Mouse (Mus musculus) liver, embryonic 15.5 days (tissue): ENCODE results near the gene Art1. TPM values are rescaled to one million over a fixed set of nuclear protein-coding genes. Genes with fewer than 3 reads are reported as not detected.
A peak's percentile ranks its signal among the peaks of the same experiment; 100 is the strongest.

Source experiments
- ATAC-seq: fragments of 200-750 bp; cut with Nextera tagmentation; 2 replicates; pipeline ENCODE4 v1.8.0; 2017; ENCODE audit warnings: moderate number of reproducible peaks, mild to moderate bottlenecking, moderate library complexity; ENCODE audit not compliant: insufficient read depth
- H3K27ac ChIP-seq: fragments of 300-500 bp; sonication (generic); replicated peaks from 2 replicates; pipeline ENCODE4 v1.5.1; 2015; ENCODE audit warnings: mild to moderate bottlenecking, inconsistent platforms
- H3K27me3 ChIP-seq: fragments of 300-500 bp; sonication (generic); 2 replicates; pipeline ENCODE4 v1.6.1; 2015; ENCODE audit warnings: mild to moderate bottlenecking, inconsistent platforms
- H3K36me3 ChIP-seq: fragments of 300-500 bp; sonication (generic); replicated peaks from 2 replicates; pipeline ENCODE4 v1.6.1; 2015; ENCODE audit warnings: moderate library complexity, mild to moderate bottlenecking, inconsistent platforms
- H3K4me1 ChIP-seq: fragments of 300-500 bp; sonication (generic); replicated peaks from 2 replicates; pipeline ENCODE4 v1.6.1; 2015; ENCODE audit warnings: inconsistent platforms
- H3K4me2 ChIP-seq: fragments of 300-500 bp; sonication (generic); 2 replicates; pipeline ENCODE4 v1.6.1; 2015; ENCODE audit warnings: moderate library complexity, mild to moderate bottlenecking, inconsistent platforms
- H3K4me3 ChIP-seq: fragments of 300-500 bp; sonication (generic); replicated peaks from 2 replicates; pipeline ENCODE4 v1.5.1; 2015; ENCODE audit warnings: mild to moderate bottlenecking, inconsistent platforms
- H3K9ac ChIP-seq: fragments of 300-500 bp; sonication (generic); 2 replicates; pipeline ENCODE4 v1.6.1; 2015; ENCODE audit warnings: moderate library complexity, mild to moderate bottlenecking, inconsistent platforms
- H3K9me3 ChIP-seq: fragments of 300-500 bp; sonication (generic); replicated peaks from 2 replicates; pipeline ENCODE4 v1.6.1; 2016; ENCODE audit warnings: inconsistent platforms
- WGBS: fragments of 180-500 bp; shearing (Covaris S2); methylation state at CpG from one replicate; pipeline ENCODE4 v1.1.7; 2015; ENCODE audit warnings: mixed read lengths; ENCODE audit not compliant: insufficient replicate concordance; 5-methylcytosine and 5-hydroxymethylcytosine counted together
- polyA plus RNA-seq: library from polyadenylated mRNA; unstranded; fragments of >200 nt; fragmentation: Nextera tagmentation; extraction: Ambion mirVana; gene quantifications from 2 replicates; pipeline ENCODE4 v1.2.1, GENCODE M21; 2015

Art1 gene
- 0.77 and 1.6 TPM in 2 replicates for polyA plus RNA-seq

- peaks cover 30% of the 10 kb centered on the region for H3K27me3 ChIP-seq
- ATAC-seq = no peak
- no peaks in the 10 kb centered on the region for H3K36me3 ChIP-seq
- WGBS = 54% methylated on average over 5 of the region's 5 CpGs
- H3K4me1 ChIP-seq = peaks cover 37% of the 10 kb centered on the region
- H3K4me3 ChIP-seq = no peak within 1 kb of the TSS
- no peak within 1 kb of the TSS for H3K9ac ChIP-seq
- no peaks in the 10 kb centered on the region for H3K9me3 ChIP-seq
- peak within 1 kb of the TSS; percentile 75 for H3K4me2 ChIP-seq
- H3K27ac ChIP-seq = peak within 1 kb of the TSS; percentile 24; the same call in 1 of the 2 replicates
These were observed at the start of gene Art1 for GRCm38 (mm10) chr7:102101487-102101886. Art1 (plus strand) TSS chr7:102101743.

- Histone ChIP-seq H3K36me3 (peaks cover 25% of the 10 kb centered on the region), H3K27ac (no peak overlapping the region), H3K9me3 (no peaks in the 10 kb centered on the region), H3K9ac (no peak overlapping the region), H3K27me3 (no peaks in the 10 kb centered on the region), H3K4me3 (no peak overlapping the region), H3K4me1 (peaks cover 44% of the 10 kb centered on the region), H3K4me2 (no peak overlapping the region)
- WGBS = 39% methylated on average over 3 of the region's 3 CpGs
- ATAC-seq = no peak
These were observed 40.2 kb upstream of the Art1 start for GRCm38 (mm10) chr7:102061353-102061752.

GRCm38 (mm10) chr7:102062203-102062602 lies 39.3 kb upstream of the Art1 start:
- H3K4me2 ChIP-seq = peak overlapping the region; percentile 16
- H3K27ac ChIP-seq = no peak overlapping the region; the same call in 1 of the 2 replicates
- no peak overlapping the region for H3K9ac ChIP-seq
- H3K4me3 ChIP-seq = no peak overlapping the region
- H3K9me3 ChIP-seq = no peaks in the 10 kb centered on the region
- no peak for ATAC-seq
- H3K27me3 ChIP-seq = no peaks in the 10 kb centered on the region
- H3K36me3 ChIP-seq = peaks cover 19% of the 10 kb centered on the region
- WGBS = 58% methylated on average over 1 of the region's 1 CpGs
- H3K4me1 ChIP-seq = peaks cover 49% of the 10 kb centered on the region

- 43% methylated on average over 9 of the region's 9 CpGs for WGBS
- H3K9ac ChIP-seq = peak overlapping the region; percentile 64; the same call in 1 of the 2 replicates
- peaks cover 8% of the 10 kb centered on the region for H3K36me3 ChIP-seq
- H3K4me1 ChIP-seq = peaks cover 52% of the 10 kb centered on the region
- no peak overlapping the region for H3K27ac ChIP-seq
- H3K9me3 ChIP-seq = no peaks in the 10 kb centered on the region
- no peak for ATAC-seq
- H3K4me2 ChIP-seq = peak overlapping the region; percentile 81
- H3K27me3 ChIP-seq = no peaks in the 10 kb centered on the region
- peak overlapping the region; percentile 70 for H3K4me3 ChIP-seq
These were observed 37.7 kb upstream of the Art1 start for GRCm38 (mm10) chr7:102063891-102064290.

- H3K4me2 ChIP-seq = peak overlapping the region; percentile 81
- ATAC-seq = no peak
- H3K4me3 ChIP-seq = peak overlapping the region; percentile 70
- no peaks in the 10 kb centered on the region for H3K27me3 ChIP-seq
- H3K36me3 ChIP-seq = peaks cover 2% of the 10 kb centered on the region
- H3K9me3 ChIP-seq = no peaks in the 10 kb centered on the region
- H3K9ac ChIP-seq = peak overlapping the region; percentile 64
- peak overlapping the region; percentile 82 for H3K27ac ChIP-seq
- peaks cover 49% of the 10 kb centered on the region for H3K4me1 ChIP-seq
- WGBS = 0% methylated on average over 9 of the region's 9 CpGs
These were observed 36.9 kb upstream of the Art1 start for GRCm38 (mm10) chr7:102064655-102065045.

- Histone ChIP-seq H3K4me3 (peak within 1 kb of the TSS; percentile 70), H3K4me1 (peaks cover 44% of the 10 kb centered on the region), H3K27ac (peak within 1 kb of the TSS; percentile 82), H3K9ac (peak within 1 kb of the TSS; percentile 64), H3K9me3 (no peaks in the 10 kb centered on the region), H3K27me3 (no peaks in the 10 kb centered on the region), H3K36me3 (peaks cover 7% of the 10 kb centered on the region), H3K4me2 (peak within 1 kb of the TSS; percentile 81)
- WGBS = under 1% methylated on average over 56 of the region's 56 CpGs
- ATAC-seq = peak; percentile 98
These were observed 36.3 kb upstream of the Art1 start, which contains the start of the genes Rnf121, Xndc1 and Xntrpc for GRCm38 (mm10) chr7:102065046-102065891. Rnf121 (minus strand) TSS chr7:102065469. Xndc1 (plus strand) TSS chr7:102065511. Xntrpc (plus strand) TSS chr7:102065713.

- Histone ChIP-seq H3K9ac (peak overlapping the region; percentile 64), H3K4me2 (peak overlapping the region; percentile 81), H3K27me3 (no peaks in the 10 kb centered on the region), H3K4me3 (peak overlapping the region; percentile 70), H3K9me3 (no peaks in the 10 kb centered on the region), H3K27ac (peak overlapping the region; percentile 82; the same call in 1 of the 2 replicates), H3K4me1 (peaks cover 42% of the 10 kb centered on the region), H3K36me3 (peaks cover 14% of the 10 kb centered on the region)
- ATAC-seq = no peak
- WGBS = 54% methylated on average over 6 of the region's 6 CpGs
These were observed 35.2 kb upstream of the Art1 start for GRCm38 (mm10) chr7:102066363-102066762.

GRCm38 (mm10) chr7:102076714-102077296 lies 24.7 kb upstream of the Art1 start:
- no peaks in the 10 kb centered on the region for H3K9me3 ChIP-seq
- H3K27me3 ChIP-seq = no peaks in the 10 kb centered on the region
- H3K36me3 ChIP-seq = peaks cover 88% of the 10 kb centered on the region
- no peaks in the 10 kb centered on the region for H3K4me1 ChIP-seq
- H3K9ac ChIP-seq = no peak overlapping the region
- 0 out of 2 replicates have a peak, but pooled peaks have one; percentile 15 for ATAC-seq
- no peak overlapping the region for H3K4me3 ChIP-seq
- no peak overlapping the region for H3K4me2 ChIP-seq
- H3K27ac ChIP-seq = no peak overlapping the region
- WGBS = 77% methylated on average over 7 of the region's 7 CpGs

- Histone ChIP-seq H3K4me3 (no peak overlapping the region), H3K27ac (no peak overlapping the region), H3K9ac (no peak overlapping the region), H3K27me3 (no peaks in the 10 kb centered on the region), H3K4me1 (no peaks in the 10 kb centered on the region), H3K9me3 (no peaks in the 10 kb centered on the region), H3K4me2 (no peak overlapping the region), H3K36me3 (peaks cover 89% of the 10 kb centered on the region)
- 75% methylated on average over 7 of the region's 7 CpGs for WGBS
- ATAC-seq = no peak
These were observed 23.0 kb upstream of the Art1 start for GRCm38 (mm10) chr7:102078517-102078916.

- H3K9me3 ChIP-seq = no peaks in the 10 kb centered on the region
- WGBS = 82% methylated on average over 8 of the region's 8 CpGs
- H3K36me3 ChIP-seq = peaks cover 81% of the 10 kb centered on the region
- no peak overlapping the region for H3K9ac ChIP-seq
- no peaks in the 10 kb centered on the region for H3K27me3 ChIP-seq
- H3K4me1 ChIP-seq = no peaks in the 10 kb centered on the region
- no peak overlapping the region for H3K4me2 ChIP-seq
- no peak overlapping the region for H3K27ac ChIP-seq
- ATAC-seq = no peak
- no peak overlapping the region for H3K4me3 ChIP-seq
These were observed 21.2 kb upstream of the Art1 start for GRCm38 (mm10) chr7:102080311-102080710.

GRCm38 (mm10) chr7:102081784-102082183 lies 19.8 kb upstream of the Art1 start:
- peaks cover 71% of the 10 kb centered on the region for H3K36me3 ChIP-seq
- H3K4me3 ChIP-seq = no peak overlapping the region
- H3K4me1 ChIP-seq = no peaks in the 10 kb centered on the region
- 85% methylated on average over 5 of the region's 5 CpGs for WGBS
- H3K9me3 ChIP-seq = no peaks in the 10 kb centered on the region
- H3K27ac ChIP-seq = no peak overlapping the region
- H3K27me3 ChIP-seq = no peaks in the 10 kb centered on the region
- no peak overlapping the region for H3K4me2 ChIP-seq
- ATAC-seq = no peak
- no peak overlapping the region for H3K9ac ChIP-seq
